ENCODE assay signal across 8 mouse cellular contexts in the genomic region with DNA sequence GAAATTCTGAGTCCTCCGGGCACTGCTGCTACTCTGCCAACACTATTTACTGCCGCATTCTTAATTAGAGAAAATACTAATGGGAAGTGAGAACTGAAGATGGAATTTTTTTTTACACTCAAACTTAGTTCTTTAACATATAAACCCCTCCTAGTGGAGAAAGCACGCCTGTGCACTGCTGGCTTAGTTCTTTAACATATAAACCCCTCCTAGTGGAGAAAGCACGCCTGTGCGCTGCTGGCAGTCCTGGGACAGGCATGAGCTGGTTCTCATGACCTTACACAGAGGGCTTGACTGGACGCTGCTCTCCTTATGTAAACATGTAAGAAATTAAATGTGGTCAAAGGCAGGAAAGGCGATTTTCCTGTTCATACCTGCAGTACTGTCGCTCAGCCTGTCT. TPM values are rescaled to one million over a fixed set of nuclear protein-coding genes. Genes with fewer than 3 reads are reported as not detected.
DNase-seq lines count a peak whose midpoint lies in the region; ATAC-seq and TF ChIP-seq lines count a peak whose summit lies in the region.

No protein-coding gene starts in this region.

- ATAC-seq in forebrain, embryonic 14.5 days: peak; percentile 88
- peak; percentile 71; the same call in 1 of the 2 replicates for ATAC-seq in intestine, embryonic 15.5 days
- ATAC-seq in liver, embryonic 14.5 days (ENCODE audit: insufficient read depth): no peak

- no peak for TF ChIP-seq EP300 in heart, adult 2 months (IDR thresholded peaks at IDR 0.05; ENCODE audit: insufficient read depth, low read depth, low read length)
- no peak for TF ChIP-seq EP300 in liver, embryonic 14.5 days (IDR thresholded peaks at IDR 0.05; ENCODE audit: low read depth)

- peak; percentile 39 for DNase-seq in heart, adult 2 months
- no peak for DNase-seq in heart, embryonic 10.5 days (ENCODE audit: low spot score)
- DNase-seq in adrenal gland, adult 2 months: peak; percentile 39
- peak; percentile 83 for DNase-seq in forebrain, embryonic 14.5 days (ENCODE audit: low spot score)
- peak; percentile 19 to 26 (median 22) for DNase-seq in liver, embryonic 14.5 days (ENCODE audit: low read depth in 3 of 3, low spot score in 3 of 3)
- DNase-seq in neural tube, embryonic 10.5 days (ENCODE audit: extremely low spot score, low spot score): peak; percentile 56
- peak; percentile 22 for DNase-seq in testis, postnatal 14 days (ENCODE audit: low spot score)

- no peak overlapping the region for H3K27ac ChIP-seq in heart, adult 2 months
- H3K27ac ChIP-seq in heart, embryonic 10.5 days: no peak overlapping the region
- no peak overlapping the region for H3K27ac ChIP-seq in forebrain, embryonic 14.5 days (ENCODE audit: low read depth, low read length)
- H3K27ac ChIP-seq in intestine, embryonic 15.5 days: no peak overlapping the region
- no peak overlapping the region for H3K27ac ChIP-seq in liver, embryonic 14.5 days

- no peaks in the 10 kb centered on the region for H3K27me3 ChIP-seq in heart, adult 2 months (ENCODE audit: control insufficient read depth, insufficient read depth, low read length)
- no peaks in the 10 kb centered on the region for H3K27me3 ChIP-seq in heart, embryonic 10.5 days (ENCODE audit: insufficient read depth, poor library complexity, severe bottlenecking)
- no peaks in the 10 kb centered on the region for H3K27me3 ChIP-seq in forebrain, embryonic 14.5 days (replicated peaks; ENCODE audit: control insufficient read depth, insufficient read depth, low read length)
- H3K27me3 ChIP-seq in intestine, embryonic 15.5 days (replicated peaks): no peaks in the 10 kb centered on the region
- no peaks in the 10 kb centered on the region for H3K27me3 ChIP-seq in liver, embryonic 14.5 days (ENCODE audit: control insufficient read depth, insufficient read depth, low read length)

- no peak overlapping the region for H3K4me2 ChIP-seq in forebrain, embryonic 14.5 days (ENCODE audit: low read length)
- no peak overlapping the region for H3K4me2 ChIP-seq in intestine, embryonic 15.5 days (replicated peaks)
- no peak overlapping the region for H3K4me2 ChIP-seq in liver, embryonic 14.5 days (ENCODE audit: low read depth)

- TF ChIP-seq CTCF in heart, adult 2 months (IDR thresholded peaks at IDR 0.05): peak; percentile 97
- TF ChIP-seq CTCF in liver, embryonic 14.5 days (IDR thresholded peaks at IDR 0.05; ENCODE audit: low read depth): peak; percentile 77

- 41% methylated on average over 8 of the region's 8 CpGs for WGBS in heart, adult 2 months
- WGBS in heart, embryonic 10.5 days: 49% methylated on average over 8 of the region's 8 CpGs
- 56% methylated on average over 8 of the region's 8 CpGs for WGBS in forebrain, embryonic 14.5 days
- WGBS in intestine, embryonic 15.5 days: 43% methylated on average over 8 of the region's 8 CpGs
- 47% methylated on average over 8 of the region's 8 CpGs for WGBS in liver, embryonic 14.5 days (ENCODE audit: insufficient replicate concordance)

- H3K9me3 ChIP-seq in heart, embryonic 10.5 days: no peaks in the 10 kb centered on the region
- no peaks in the 10 kb centered on the region for H3K9me3 ChIP-seq in forebrain, embryonic 14.5 days (replicated peaks; ENCODE audit: control insufficient read depth, low read length)
- no peaks in the 10 kb centered on the region for H3K9me3 ChIP-seq in intestine, embryonic 15.5 days
- no peaks in the 10 kb centered on the region for H3K9me3 ChIP-seq in liver, embryonic 14.5 days (ENCODE audit: control insufficient read depth, low read length)

- H3K79me2 ChIP-seq in heart, adult 2 months (replicated peaks; ENCODE audit: control insufficient read depth, insufficient read depth, low read length): no peaks in the 10 kb centered on the region

- no peak overlapping the region for H3K4me3 ChIP-seq in heart, adult 2 months
- no peak overlapping the region for H3K4me3 ChIP-seq in heart, embryonic 10.5 days
- no peak overlapping the region for H3K4me3 ChIP-seq in forebrain, embryonic 14.5 days (ENCODE audit: low read depth, low read length)
- no peak overlapping the region for H3K4me3 ChIP-seq in intestine, embryonic 15.5 days (replicated peaks)
- no peak overlapping the region for H3K4me3 ChIP-seq in liver, embryonic 14.5 days (ENCODE audit: insufficient read depth in 1 of 2, low read depth in 2 of 2, low read length in 2 of 2)

- intact Hi-C loops in heart, adult 2 months (cut with DNase I): loop anchor here (10.0 kb wide), 1 partner anchor 401 kb away; the partner anchor contains the start of gene Amacr

- H3K36me3 ChIP-seq in heart, adult 2 months (ENCODE audit: control insufficient read depth, insufficient read depth, low read length): no peaks in the 10 kb centered on the region
- peaks cover 2% of the 10 kb centered on the region; the same call in 1 of the 2 replicates for H3K36me3 ChIP-seq in heart, embryonic 10.5 days
- H3K36me3 ChIP-seq in forebrain, embryonic 14.5 days (ENCODE audit: control insufficient read depth, insufficient read depth, low read length): peaks cover 12% of the 10 kb centered on the region; the same call in 1 of the 2 replicates
- H3K36me3 ChIP-seq in intestine, embryonic 15.5 days: no peaks in the 10 kb centered on the region
- no peaks in the 10 kb centered on the region for H3K36me3 ChIP-seq in liver, embryonic 14.5 days (replicated peaks; ENCODE audit: control insufficient read depth, insufficient read depth, low read depth)

- H3K9ac ChIP-seq in heart, adult 2 months (ENCODE audit: low read depth, low read length): no peak overlapping the region
- no peak overlapping the region for H3K9ac ChIP-seq in forebrain, embryonic 14.5 days (ENCODE audit: low read length)
- H3K9ac ChIP-seq in intestine, embryonic 15.5 days: no peak overlapping the region
- no peak overlapping the region for H3K9ac ChIP-seq in liver, embryonic 14.5 days (replicated peaks)

- no peak for TF ChIP-seq POLR2A in heart, adult 2 months (IDR thresholded peaks at IDR 0.05; ENCODE audit: insufficient read depth, low read depth, low read length)

- no peaks in the 10 kb centered on the region; the same call in 1 of the 2 replicates for H3K4me1 ChIP-seq in heart, adult 2 months (ENCODE audit: control insufficient read depth, insufficient read depth, low read length)
- H3K4me1 ChIP-seq in heart, embryonic 10.5 days: no peaks in the 10 kb centered on the region
- H3K4me1 ChIP-seq in forebrain, embryonic 14.5 days (ENCODE audit: control insufficient read depth, insufficient read depth, low read length): no peaks in the 10 kb centered on the region
- H3K4me1 ChIP-seq in intestine, embryonic 15.5 days (replicated peaks): no peaks in the 10 kb centered on the region
- no peaks in the 10 kb centered on the region for H3K4me1 ChIP-seq in liver, embryonic 14.5 days (replicated peaks; ENCODE audit: control insufficient read depth in 2 of 2, insufficient read depth in 2 of 2, low read length in 1 of 2)

RNA-seq across cellular contexts. Expression of gene Ttc23l, which starts 24.9 kb away (rescaled TPM):
- total RNA-seq in heart, adult 2 months (2021): not detected
- polyA plus RNA-seq in heart, adult 2 months (2012; rRNA removed): 0.12 TPM in 1 of 2 replicates, not detected in the other
- polyA plus RNA-seq in heart, embryonic 10.5 days (2016; fragmentation: Nextera tagmentation; extraction: Ambion mirVana): not detected in 2 replicates
- total RNA-seq in adrenal gland, adult 2 months (2021): not detected
- not detected in 2 replicates for polyA plus RNA-seq in adrenal gland, adult 2 months (2012; rRNA removed)
- not detected in 2 replicates for polyA plus RNA-seq in forebrain, embryonic 14.5 days (2014; fragmentation: Nextera tagmentation; extraction: Ambion mirVana)
- polyA plus RNA-seq in intestine, embryonic 15.5 days (2015; fragmentation: Nextera tagmentation; extraction: Ambion mirVana): not detected in 2 replicates
- polyA plus RNA-seq in liver, embryonic 14.5 days (2012; rRNA removed): not detected in 2 replicates
- polyA plus RNA-seq in liver, embryonic 14.5 days (2014; fragmentation: Nextera tagmentation; extraction: Ambion mirVana): not detected in 2 replicates
